Mouse (Mus musculus) heart, adult 18-20 months (tissue): ENCODE data around the gene Vmn2r18. TPM values are rescaled to one million over a fixed set of nuclear protein-coding genes. Genes with fewer than 3 reads are reported as not detected.

Experiments used
- DNase-seq, 2 experiments: peaks; one replicate each; pipeline ENCODE4 v3.0.0; 2021 to 2022; ENCODE audit warnings: mixed read lengths in 1 of 2
- long read RNA-seq, 2 experiments: library from polyadenylated mRNA; stranded (forward); transcript quantifications; one replicate each; pipeline ENCODE4 v2.0.0; 2021
- total RNA-seq, 2 experiments: library from RNA; stranded (reverse); gene quantifications; 2 replicates each; pipeline ENCODE4 v1.2.3; 2021

The Vmn2r18 gene
- total RNA-seq, result not detected
- long read RNA-seq, experiment 1, result 0 reads
- long read RNA-seq, experiment 2, result 0 reads

- DNase-seq, result no peak
These were observed at the start of gene Vmn2r18 for GRCm38 (mm10) chr5:151605921-151606320. Vmn2r18 (minus strand) TSS chr5:151606021.

- no peak for DNase-seq
These were observed 45.6 kb upstream of the Vmn2r18 start for GRCm38 (mm10) chr5:151651411-151651784.

- DNase-seq, result peak; percentile 95 to 98
These were observed 45.0 kb upstream of the Vmn2r18 start, which contains the start of gene Rfc3 for GRCm38 (mm10) chr5:151650700-151651410. Rfc3 (minus strand) TSS chr5:151651242.

- no peak for DNase-seq
These were observed 39.0 kb upstream of the Vmn2r18 start for GRCm38 (mm10) chr5:151644845-151645244.

- no peak for DNase-seq
These were observed 37.0 kb upstream of the Vmn2r18 start for GRCm38 (mm10) chr5:151642867-151643266.

- DNase-seq, result no peak
These were observed 36.3 kb upstream of the Vmn2r18 start for GRCm38 (mm10) chr5:151642102-151642501.

- DNase-seq, result no peak
These were observed 4.1 kb downstream of the Vmn2r18 start for GRCm38 (mm10) chr5:151601696-151602095.

Other genes with a start within 250 kb of the Vmn2r18 start
- 1 to 10 TPM in 1 of 2 experiments, not detected in 1; 1.7 TPM for gene Gm42906, start 177.9 kb downstream of the Vmn2r18 start, total RNA-seq
- 1 to 10 TPM; 4.5 to 4.9 TPM for gene Rfc3, start 45.2 kb upstream of the Vmn2r18 start, total RNA-seq